Mouse (Mus musculus) neutrophil, adult 5-6 weeks (primary cell): ENCODE data around the gene Ccdc187. TPM values are rescaled to one million over a fixed set of nuclear protein-coding genes. Genes with fewer than 3 reads are reported as not detected.

ENCODE experiments used
- ATAC-seq: fragments of 151-379, 151-347 bp; 2 replicates; pipeline ENCODE4 v1.8.0; 2017; ENCODE audit warnings: mild to moderate bottlenecking, moderate TSS enrichment; ENCODE audit not compliant: insufficient number of reproducible peaks, poor library complexity, low FRiP score, severe bottlenecking; ENCODE audit errors: extremely low read depth
- total RNA-seq: library from RNA; stranded (forward); fragments of 200-1000 nt; gene quantifications from 2 replicates; pipeline ENCODE4 v1.2.3, GENCODE M21; 2017

Gene Ccdc187
- total RNA-seq, 1 experiment from 2014 or later: 0.12 TPM

GRCm38 (mm10) chr2:26236681-26237289, 57.6 kb downstream of the Ccdc187 start:
- ATAC-seq: no peak

- no peak for ATAC-seq
These were observed 59.6 kb downstream of the Ccdc187 start for GRCm38 (mm10) chr2:26234771-26235170.

DNA sequence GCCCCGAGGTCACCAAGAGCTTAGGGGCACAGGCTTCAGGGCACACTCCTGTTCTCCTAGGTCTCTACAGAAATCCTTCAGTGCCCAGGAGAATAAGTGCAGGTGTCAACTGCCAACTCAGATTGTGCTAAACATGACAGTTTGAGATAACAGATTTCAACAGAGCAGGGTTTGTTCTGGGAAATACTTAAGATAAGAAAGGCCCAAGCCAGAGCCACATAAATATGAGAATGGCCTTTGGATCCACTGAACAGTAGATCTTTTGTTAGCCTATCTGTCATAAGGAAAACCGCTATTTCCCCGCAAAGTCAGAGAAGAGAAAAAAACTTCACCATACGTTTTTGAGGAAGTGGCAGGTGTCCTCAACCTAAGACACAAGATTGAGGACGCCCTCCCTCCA, 60.1 kb downstream of the Ccdc187 start:
- ATAC-seq: no peak

- no peak for ATAC-seq
These were observed 63.0 kb downstream of the Ccdc187 start for GRCm38 (mm10) chr2:26231366-26231765.

- no peak for ATAC-seq
These were observed 64.1 kb downstream of the Ccdc187 start for GRCm38 (mm10) chr2:26230253-26230652.

GRCm38 (mm10) chr2:26227788-26228187, 66.6 kb downstream of the Ccdc187 start:
- ATAC-seq: peak; percentile 42; the same call in 1 of the 2 replicates

GRCm38 (mm10) chr2:26225242-26225641, 69.1 kb downstream of the Ccdc187 start:
- ATAC-seq: no peak

- no peak for ATAC-seq
These were observed 70.4 kb downstream of the Ccdc187 start for GRCm38 (mm10) chr2:26223961-26224360.

DNA sequence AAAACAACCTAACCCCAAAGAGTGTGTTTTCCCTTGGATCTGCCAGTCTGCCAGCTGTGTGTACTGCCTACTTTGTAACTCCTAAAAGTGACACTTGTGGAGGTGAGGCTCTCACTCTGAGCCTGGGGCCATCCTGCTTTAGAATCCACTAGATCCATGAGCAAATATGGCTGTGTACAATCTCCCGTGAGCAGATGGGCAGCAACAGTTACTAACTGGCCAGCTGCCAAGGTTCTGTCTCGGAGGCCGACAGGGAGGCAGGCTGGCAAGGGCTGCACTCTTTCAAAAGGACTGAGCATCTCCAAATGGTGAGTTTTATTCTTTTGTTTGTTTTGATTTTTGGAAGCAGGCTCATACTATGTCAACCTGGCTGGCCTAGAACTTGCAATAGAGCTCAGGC, 79.8 kb downstream of the Ccdc187 start:
- ATAC-seq: no peak

GRCm38 (mm10) chr2:26209566-26209965, 84.8 kb downstream of the Ccdc187 start:
- ATAC-seq: no peak

DNA sequence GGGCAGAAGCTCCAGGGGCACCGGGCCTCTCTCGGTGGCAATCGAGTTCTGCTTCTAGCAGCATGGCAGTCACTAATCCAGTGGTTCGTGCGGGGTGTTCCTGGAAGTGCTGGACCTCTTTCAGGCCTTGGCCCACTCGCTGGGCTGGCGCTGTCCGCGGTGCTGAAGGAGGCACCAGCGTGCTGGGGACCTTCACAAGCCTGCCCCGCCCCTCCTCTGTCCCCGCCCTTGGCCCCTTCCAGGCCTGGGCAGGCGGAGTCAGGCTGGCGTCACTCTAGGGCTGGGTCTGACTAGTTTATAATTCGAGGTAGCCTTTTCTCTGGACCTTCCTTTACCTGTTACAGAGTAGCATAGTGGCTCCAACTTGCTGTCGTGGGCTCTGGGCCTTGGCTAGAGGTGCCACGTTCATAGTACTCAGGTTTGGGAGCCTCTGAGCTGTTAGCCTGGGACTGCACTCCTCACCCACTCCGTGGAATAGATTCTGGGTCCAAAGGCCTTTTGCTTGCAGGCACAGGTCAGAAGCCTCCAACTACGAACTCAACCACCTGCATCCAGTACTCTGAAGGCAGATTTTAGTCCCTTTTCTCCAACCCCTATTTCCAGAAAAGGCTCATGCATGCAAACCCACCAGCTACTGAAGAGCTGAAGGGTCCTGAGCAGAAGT, 86.1 kb downstream of the Ccdc187 start, which contains the start of gene Lhx3:
Gene Lhx3, minus strand, starts transcription at position 164 of the 664 bp plus-strand sequence.
- ATAC-seq: no peak

DNA sequence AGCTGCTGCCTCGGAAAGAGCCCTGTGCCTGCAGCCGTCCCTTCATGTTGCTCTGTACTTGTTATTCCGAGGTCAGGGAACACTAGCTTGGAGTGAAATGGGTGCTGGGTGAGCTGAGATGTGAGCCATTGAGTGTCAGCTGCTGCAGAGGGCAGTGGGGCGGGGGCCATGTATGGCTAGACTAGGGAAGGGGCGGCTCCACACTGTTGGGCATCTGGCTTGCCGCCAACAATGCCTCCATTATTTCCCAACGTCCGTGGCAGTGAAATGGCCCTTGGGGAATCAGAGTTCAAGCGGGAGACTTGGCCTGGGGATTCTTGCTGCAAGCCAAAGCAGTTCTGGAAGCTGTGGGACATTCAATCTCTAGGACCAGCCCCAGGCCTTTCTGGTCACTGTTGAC, 86.8 kb downstream of the Ccdc187 start:
- no peak for ATAC-seq

DNA sequence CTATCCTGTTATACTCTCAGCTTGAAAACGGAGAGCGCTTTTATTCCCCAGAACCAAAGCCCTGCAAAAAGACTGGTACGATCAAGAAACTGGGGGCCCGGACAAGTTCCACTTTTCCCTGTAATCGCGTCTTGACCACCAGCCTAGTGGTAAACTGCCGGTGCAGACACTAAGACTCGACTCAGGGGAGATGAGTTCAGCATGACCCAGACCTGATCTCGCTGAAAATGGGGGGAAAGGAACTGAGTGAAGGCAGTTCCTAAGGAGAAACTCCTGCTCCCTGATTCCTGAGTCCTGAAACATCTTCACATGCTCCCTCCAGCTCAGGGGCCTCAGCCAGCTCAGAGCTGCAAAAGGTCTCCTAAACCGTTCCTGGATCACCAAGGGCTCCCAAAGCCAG, 88.6 kb downstream of the Ccdc187 start:
- no peak for ATAC-seq

GRCm38 (mm10) chr2:26205126-26205525, 89.2 kb downstream of the Ccdc187 start:
- no peak for ATAC-seq

DNA sequence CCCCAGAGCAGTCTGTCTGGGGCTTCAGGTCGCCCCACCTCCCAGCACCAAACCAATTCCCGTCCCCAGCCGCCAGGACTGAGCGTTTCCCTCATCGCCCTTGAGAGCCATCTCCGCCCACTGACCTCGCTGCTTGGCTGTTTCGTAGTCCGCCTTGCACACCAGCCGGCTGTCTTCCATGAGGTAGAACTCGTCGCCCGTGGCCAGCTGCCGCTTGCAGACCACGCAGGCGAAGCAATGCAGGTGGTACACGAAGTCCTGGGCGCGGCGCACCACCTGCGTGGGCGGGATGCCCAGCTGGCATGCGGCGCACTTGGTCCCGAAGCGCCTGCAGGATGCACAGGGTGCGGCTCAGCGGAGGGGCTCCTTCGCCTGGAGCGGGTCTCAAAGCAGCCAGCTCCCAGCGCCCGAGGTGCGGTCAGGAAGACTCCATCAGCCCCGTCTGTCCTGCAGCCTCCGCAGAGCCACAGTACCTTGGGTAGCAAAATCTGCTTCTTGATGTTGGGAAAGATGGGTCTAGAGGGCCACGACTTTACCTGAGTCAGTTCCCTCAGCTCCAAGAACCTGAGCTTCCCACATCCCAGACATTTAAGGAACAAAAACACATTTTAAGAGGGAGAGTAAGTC, 91.4 kb downstream of the Ccdc187 start:
- no peak for ATAC-seq

DNA sequence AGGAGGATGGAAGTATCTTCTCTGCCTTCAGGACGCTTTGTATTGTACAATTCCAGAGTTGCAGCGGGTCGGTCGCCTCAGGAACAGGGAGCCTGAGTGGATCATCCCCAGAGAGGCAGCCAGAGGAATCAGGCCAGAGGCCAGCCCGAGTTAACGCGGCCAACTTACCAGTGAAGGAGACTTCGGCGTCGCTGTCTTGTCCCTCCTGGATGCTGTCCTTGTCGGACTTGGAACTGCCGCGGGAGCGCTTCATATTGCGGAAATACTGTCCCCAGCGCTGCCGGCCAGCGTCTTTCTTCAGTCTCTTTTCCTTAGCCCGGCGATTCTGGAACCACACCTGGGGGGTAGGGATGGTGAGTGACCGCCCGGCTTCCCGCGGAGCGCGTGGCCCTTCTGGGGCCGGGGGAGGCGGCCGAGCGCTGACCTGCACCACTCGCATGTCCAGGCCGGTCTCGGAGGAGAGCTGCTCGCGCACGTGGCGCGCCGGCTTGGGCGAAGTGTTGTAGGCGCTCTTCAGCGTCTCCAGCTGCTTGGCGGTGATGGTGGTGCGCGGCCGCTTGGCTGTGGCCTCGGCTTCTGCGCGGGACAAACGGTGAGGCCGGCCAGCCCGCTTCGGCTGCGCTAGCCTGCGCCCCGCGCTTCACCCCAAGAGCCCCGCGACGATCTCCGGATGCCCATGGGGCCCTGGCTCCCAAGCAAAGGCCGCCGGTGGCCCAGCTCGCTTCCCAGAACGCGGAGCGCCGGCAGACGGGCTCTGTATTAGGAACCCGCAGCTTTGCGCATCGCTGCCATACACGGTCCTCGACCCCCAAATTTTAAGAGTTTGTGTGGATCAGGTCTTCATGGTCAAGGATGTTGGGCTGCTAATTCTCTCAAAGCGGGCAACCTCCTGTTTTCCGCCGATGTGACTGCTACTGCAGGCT, 92.2 kb downstream of the Ccdc187 start:
- no peak for ATAC-seq

DNA sequence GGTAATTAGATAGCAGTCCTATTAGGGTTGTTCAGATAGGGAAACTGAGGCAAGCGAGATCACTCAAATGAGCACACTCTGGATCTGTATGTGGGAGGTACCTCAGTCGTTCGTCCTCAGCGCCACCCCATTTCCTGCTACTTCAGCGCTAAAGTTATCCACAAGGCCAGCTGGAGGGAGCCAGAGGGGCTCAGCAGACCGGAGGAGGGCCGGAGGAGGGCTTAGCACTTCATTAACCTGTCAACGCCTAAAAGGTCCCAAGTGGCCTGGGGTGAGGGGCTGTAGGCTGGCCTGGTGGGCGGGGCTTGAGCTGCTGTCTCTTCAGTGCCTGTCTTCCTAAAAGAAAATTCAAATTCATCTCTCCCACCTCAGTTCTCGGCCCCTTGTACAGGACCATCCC, 95.9 kb downstream of the Ccdc187 start:
- ATAC-seq: no peak

DNA sequence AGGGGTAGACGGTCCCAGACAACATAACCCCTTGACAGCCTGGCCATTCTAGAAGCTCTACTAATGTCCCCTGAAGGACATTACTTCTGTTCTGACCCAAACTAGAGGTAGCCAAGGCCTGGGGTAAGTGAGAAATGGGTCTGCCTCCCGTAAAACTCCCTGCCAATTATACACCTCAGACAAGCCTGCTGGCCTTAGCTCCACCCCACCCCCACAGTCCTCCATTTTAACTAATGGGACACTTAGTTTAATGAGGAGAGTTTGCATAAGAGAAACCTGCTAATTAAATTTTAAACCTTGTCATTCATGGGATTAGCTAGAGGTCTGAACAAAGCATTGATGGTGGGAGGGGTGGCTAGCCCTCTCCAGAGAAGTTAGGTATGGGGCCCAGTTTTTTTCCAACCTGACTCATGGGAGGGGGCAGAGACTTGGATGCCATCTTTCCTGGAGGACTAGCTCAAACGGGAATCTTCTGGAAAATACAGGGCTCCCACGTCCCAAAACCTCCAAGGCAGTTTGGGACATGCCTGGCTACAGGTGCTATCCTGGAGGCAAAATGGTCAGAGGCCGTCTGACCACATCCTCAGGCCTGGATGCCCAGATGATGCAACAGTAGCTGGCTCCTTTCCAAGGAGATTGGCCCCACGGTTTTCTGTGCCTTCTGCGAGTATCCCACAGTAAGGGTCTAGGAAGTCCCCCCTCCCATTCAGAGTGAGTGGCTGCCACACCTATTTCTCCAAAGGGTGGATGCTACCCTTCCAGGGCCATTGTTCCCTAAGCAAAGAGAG, 99.6 kb downstream of the Ccdc187 start:
- ATAC-seq: no peak
